In genomic region chr3:103777940-103778339, GRCm38 (mm10) we compare ENCODE assay signal across 17 mouse cellular contexts. TPM values are rescaled to one million over a fixed set of nuclear protein-coding genes. Genes with fewer than 3 reads are reported as not detected.
DNase-seq lines count a peak whose midpoint lies in the region; ATAC-seq and TF ChIP-seq lines count a peak whose summit lies in the region.
"Had no signal": no experiment of that assay in that cellular context is flagged by ENCODE, and none has a peak within 500 bp of the region (broad histone marks: within the 10 kb centered on the region; RNA-seq: fewer than 3 reads in every experiment).

No protein-coding gene starts in this region.

- no peaks in the 10 kb centered on the region for H3K27me3 ChIP-seq in thymus, adult 2 months (ENCODE audit: control insufficient read depth, insufficient read depth, low read length)
- H3K27me3 ChIP-seq: embryonic facial prominence, embryonic 12.5 days; heart, embryonic 13.5 days; lung, embryonic 15.5 days had no signal

- no peak for ATAC-seq in monocyte, adult 5-6 weeks (replicated peaks; ENCODE audit: insufficient number of reproducible peaks, low FRiP score, low TSS enrichment, poor library complexity, severe bottlenecking)

- H3K36me3 ChIP-seq in thymus, adult 2 months (ENCODE audit: control insufficient read depth, insufficient read depth, low read length), result peaks cover 13% of the 10 kb centered on the region

- H3K27ac ChIP-seq in thymus, adult 2 months (ENCODE audit: control insufficient read depth, insufficient read depth, low read length), result peak overlapping the region; percentile 99
- H3K27ac ChIP-seq: embryonic facial prominence, embryonic 12.5 days; forebrain, embryonic 10.5 days; gastrocnemius, adult 2 months; heart, embryonic 13.5 days; lung, embryonic 15.5 days had no signal

- WGBS in thymus, adult 2 months, result 7% methylated on average over 11 of the region's 11 CpGs

- TF ChIP-seq CTCF in thymus, adult 2 months (IDR thresholded peaks at IDR 0.05; ENCODE audit: borderline replicate concordance, control insufficient read depth, extremely low read depth, insufficient read depth, low read length, poor library complexity), result no peak

- TF ChIP-seq POLR2A in thymus, adult 2 months (IDR thresholded peaks at IDR 0.05; ENCODE audit: control insufficient read depth, extremely low read depth, insufficient read depth, low read length, poor library complexity), result 0 out of 2 replicates have a peak, but pooled peaks have one; percentile 18

- peak overlapping the region; percentile 47 for H3K4me3 ChIP-seq in thymus, adult 2 months (ENCODE audit: control insufficient read depth, insufficient read depth, low read length)
- H3K4me3 ChIP-seq: embryonic facial prominence, embryonic 12.5 days; forebrain, embryonic 10.5 days; gastrocnemius, adult 2 months; heart, embryonic 13.5 days; lung, embryonic 15.5 days had no signal

- peaks cover 39% of the 10 kb centered on the region for H3K4me1 ChIP-seq in thymus, adult 2 months (replicated peaks; ENCODE audit: control insufficient read depth, insufficient read depth, low read length)
- H3K4me1 ChIP-seq: embryonic facial prominence, embryonic 12.5 days had no signal

- DNase-seq in layer of hippocampus, adult 18-20 months (ENCODE audit: low spot score in 2 of 2), result peak; percentile 26 to 52
- DNase-seq in layer of hippocampus, adult 9-10 months (ENCODE audit: low spot score), result no peak
- DNase-seq in cerebellum, adult 11 months, result peak; percentile 69
- DNase-seq in cerebellum, postnatal 10 days, result peak; percentile 54 to 61
- peak; percentile 65 for DNase-seq in thymus, adult 2 months
- no peak for DNase-seq in urinary bladder, adult 2 months (ENCODE audit: low spot score)
- no peak for DNase-seq in ovary, postnatal 14 days (ENCODE audit: low spot score)
- DNase-seq: adrenal gland, adult 8-10 months; gastrocnemius, adult 2 months; kidney, postnatal 10 days had no signal

RNA-seq across cellular contexts. Expression of gene Hipk1, which starts 13.4 kb away (rescaled TPM):
- 100 to 1,000 TPM; 131 to 137 TPM for total RNA-seq in layer of hippocampus, adult 18-20 months (2021)
- 172 and 231 TPM in 2 replicates for polyA plus RNA-seq in thymus, adult 2 months (2012; rRNA removed)
- polyA plus RNA-seq in urinary bladder, adult 2 months (2012; rRNA removed), result 31.6 and 44.1 TPM in 2 replicates
- total RNA-seq in monocyte, adult 5-6 weeks (2017), result 97.7 to 153 TPM (median 113 TPM) in 3 replicates

RNA-seq across cellular contexts. Expression of gene Dclre1b, which starts 31.3 kb away (rescaled TPM):
- 10 to 100 TPM in 1 of 2 experiments, 1 to 10 TPM in 1; 9.0 to 12.2 TPM for total RNA-seq in layer of hippocampus, adult 18-20 months (2021)
- polyA plus RNA-seq in thymus, adult 2 months (2012; rRNA removed), result 38.1 and 44.3 TPM in 2 replicates
- polyA plus RNA-seq in urinary bladder, adult 2 months (2012; rRNA removed), result 7.5 and 8.1 TPM in 2 replicates
- 13.7 to 24.6 TPM (median 14.9 TPM) in 3 replicates for total RNA-seq in monocyte, adult 5-6 weeks (2017)

RNA-seq across cellular contexts. Expression of gene Ap4b1, which starts 31.4 kb away (rescaled TPM):
- total RNA-seq in layer of hippocampus, adult 18-20 months (2021), result 10 to 100 TPM; 11.4 to 12.6 TPM
- 24.0 and 24.4 TPM in 2 replicates for polyA plus RNA-seq in thymus, adult 2 months (2012; rRNA removed)
- 20.5 and 22.3 TPM in 2 replicates for polyA plus RNA-seq in urinary bladder, adult 2 months (2012; rRNA removed)
- 23.5 to 31.7 TPM (median 26.6 TPM) in 3 replicates for total RNA-seq in monocyte, adult 5-6 weeks (2017)

RNA-seq across cellular contexts. Expression of gene Gm43064, which starts 31.4 kb away (rescaled TPM):
- total RNA-seq in layer of hippocampus, adult 18-20 months (2021), result under 1 TPM; 0.42 to 0.79 TPM
- polyA plus RNA-seq in thymus, adult 2 months (2012; rRNA removed), result 1.2 and 2.7 TPM in 2 replicates
- 0.06 and 0.34 TPM in 2 replicates for polyA plus RNA-seq in urinary bladder, adult 2 months (2012; rRNA removed)
- 0.49 TPM in 1 of 3 replicates, not detected in the others for total RNA-seq in monocyte, adult 5-6 weeks (2017)
- total RNA-seq: adrenal gland, adult 8-10 months had no signal

RNA-seq across cellular contexts. Expression of gene Gm10964, which starts 38.8 kb away (rescaled TPM):
- not detected for total RNA-seq in layer of hippocampus, adult 18-20 months (2021)
- not detected in 2 replicates for polyA plus RNA-seq in thymus, adult 2 months (2012; rRNA removed)
- not detected in 2 replicates for polyA plus RNA-seq in urinary bladder, adult 2 months (2012; rRNA removed)
- not detected in 3 replicates for total RNA-seq in monocyte, adult 5-6 weeks (2017)
- total RNA-seq: adrenal gland, adult 8-10 months; gastrocnemius, adult 2 months; left cerebral cortex, postnatal 14 days; liver, adult 2 months had no signal
- polyA plus RNA-seq: embryonic facial prominence, embryonic 12.5 days; forebrain, embryonic 10.5 days; heart, embryonic 13.5 days; liver, adult 2 months; lung, embryonic 15.5 days had no signal

Comparison
In these comparisons a context has a peak if more than half of its experiments do, and no peak if none do; other contexts are left out.
1. DNase-seq: peak in layer of hippocampus, adult 18-20 months (2 of 2), cerebellum, adult 11 months (single experiment), cerebellum, postnatal 10 days (2 of 2) and thymus, adult 2 months (single experiment); none in layer of hippocampus, adult 9-10 months (single experiment), urinary bladder, adult 2 months (single experiment) and ovary, postnatal 14 days (single experiment).